22 mouse cellular contexts compared by ENCODE assay signal in the genomic region with DNA sequence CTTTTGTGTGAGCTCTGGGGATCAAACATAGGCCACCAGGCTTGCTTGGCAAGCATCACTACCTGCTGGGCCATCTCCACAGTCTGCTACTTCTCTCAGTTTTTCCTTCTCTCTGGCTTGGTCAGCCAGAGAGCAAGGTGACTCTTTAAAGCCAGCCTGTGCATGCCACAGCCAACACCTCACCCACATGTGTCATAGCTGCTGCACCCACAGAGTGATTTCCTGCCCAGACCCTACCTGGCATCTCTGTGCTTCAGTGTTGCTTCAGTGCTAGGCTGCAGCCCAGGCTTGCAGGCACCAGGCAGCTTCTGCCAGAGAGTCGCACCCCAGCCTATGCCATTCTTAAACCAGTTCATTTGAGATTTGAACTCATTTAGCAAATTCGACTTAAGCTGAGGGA. TPM values are rescaled to one million over a fixed set of nuclear protein-coding genes. Genes with fewer than 3 reads are reported as not detected.
"Had no signal": no experiment of that assay in that cellular context is flagged by ENCODE, and none has a peak within 500 bp of the region (broad histone marks: within the 10 kb centered on the region; RNA-seq: fewer than 3 reads in every experiment).

No protein-coding gene starts in this region.

- DNase-seq: liver, embryonic 13.5 days; liver, postnatal 0 days; lung, adult 2 months; lung, postnatal 14 days; lung, postnatal 36 days; midbrain, embryonic 14.5 days; right cerebral cortex, adult 18-20 months; right cerebral cortex, postnatal 25 days; right cerebral cortex, postnatal 4 days; spleen, adult 18-20 months; thymus, adult 2 months had no signal

- H3K9me3 ChIP-seq: liver, embryonic 13.5 days; liver, embryonic 15.5 days; lung, embryonic 15.5 days; midbrain, embryonic 12.5 days; neural tube, embryonic 12.5 days; stomach, embryonic 15.5 days had no signal

- H3K36me3 ChIP-seq: liver, embryonic 13.5 days; liver, embryonic 15.5 days; lung, embryonic 15.5 days; midbrain, embryonic 12.5 days; neural tube, embryonic 12.5 days; stomach, embryonic 15.5 days had no signal

- H3K27me3 ChIP-seq: liver, embryonic 13.5 days; liver, embryonic 15.5 days; lung, embryonic 15.5 days; midbrain, embryonic 12.5 days; neural tube, embryonic 12.5 days; stomach, embryonic 15.5 days had no signal

- ATAC-seq: liver, postnatal 0 days; lung, postnatal 0 days; midbrain, embryonic 16.5 days had no signal

- H3K4me3 ChIP-seq: liver, embryonic 13.5 days; liver, embryonic 15.5 days; lung, embryonic 15.5 days; midbrain, embryonic 12.5 days; myocyte; neural tube, embryonic 12.5 days; stomach, embryonic 15.5 days had no signal

RNA-seq across cellular contexts. Expression of gene Gcnt7, which starts 50.9 kb away (rescaled TPM):
- total RNA-seq: megakaryocyte progenitor cell, adult 5-6 weeks had no signal
- polyA plus RNA-seq: lung, adult 2 months; macrophage; small intestine, adult 2 months; thymus, adult 2 months had no signal
